Mouse (Mus musculus): ENCODE data around the gene 1600014C10Rik. TPM values are rescaled to one million over a fixed set of nuclear protein-coding genes. Genes with fewer than 3 reads are reported as not detected.

1600014C10Rik gene
- total and polyA plus RNA-seq, 2 experiments from 2014 or later, result 25.6 to 35.8 TPM

DNA sequence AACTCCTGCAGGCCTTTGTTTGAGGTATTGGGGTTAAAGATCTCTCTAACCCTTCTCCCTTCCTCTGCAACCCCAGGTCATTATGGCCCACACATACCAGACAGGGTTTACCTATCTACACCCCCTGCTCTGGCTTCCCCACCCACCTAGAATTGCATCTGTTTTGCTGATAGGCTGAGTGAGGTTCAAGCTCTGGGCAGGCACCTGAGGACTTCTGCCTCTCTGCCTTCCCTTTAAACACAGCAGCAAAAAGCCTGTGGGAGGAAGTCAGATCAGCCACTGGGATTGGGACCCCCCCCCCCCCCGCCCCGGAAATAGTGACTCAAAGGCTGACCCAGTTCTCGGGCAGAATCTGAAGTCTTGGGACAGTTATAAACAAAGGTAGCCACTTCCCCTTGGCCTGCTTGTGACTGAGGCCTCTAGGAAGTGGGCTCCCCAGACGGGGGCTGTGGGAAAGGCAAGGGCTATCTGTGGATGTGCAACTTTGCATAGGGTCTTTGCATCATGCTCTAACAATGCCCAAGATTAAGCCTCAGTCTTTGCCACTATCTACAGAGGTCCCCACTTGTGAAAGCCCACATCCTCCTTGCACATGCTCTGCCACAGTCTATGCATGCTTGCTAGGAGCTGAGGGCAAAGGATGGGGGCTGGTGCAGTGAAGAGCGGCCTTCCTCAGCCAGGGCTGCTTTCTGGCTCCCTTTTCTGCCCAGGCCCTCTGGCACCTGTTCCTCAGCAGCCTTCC, 31.6 kb downstream of the 1600014C10Rik start:
- Histone ChIP-seq H3K27me3 (ENCODE audit: insufficient read depth, low read length) (no peaks in the 10 kb centered on the region), H3K9ac (replicated peaks; ENCODE audit: low read length) (no peak overlapping the region), H3K27ac (no peak overlapping the region), H3K9me3 (ENCODE audit: low read length) (no peaks in the 10 kb centered on the region), H3K4me1 (ENCODE audit: insufficient read depth, low read length) (no peaks in the 10 kb centered on the region), H3K36me3 (ENCODE audit: insufficient read depth, low read length) (no peaks in the 10 kb centered on the region), H3K4me2 (ENCODE audit: low read depth, low read length) (no peak overlapping the region), H3K4me3 (ENCODE audit: low read length) (no peak overlapping the region)
- ATAC-seq (no peak), DNase-seq (ENCODE audit: low spot score) (no peak)
- WGBS, result 69% methylated on average over 5 of the region's 5 CpGs
- TF ChIP-seq CTCF (IDR thresholded peaks at IDR 0.05; ENCODE audit: low read depth), result no peak

DNA sequence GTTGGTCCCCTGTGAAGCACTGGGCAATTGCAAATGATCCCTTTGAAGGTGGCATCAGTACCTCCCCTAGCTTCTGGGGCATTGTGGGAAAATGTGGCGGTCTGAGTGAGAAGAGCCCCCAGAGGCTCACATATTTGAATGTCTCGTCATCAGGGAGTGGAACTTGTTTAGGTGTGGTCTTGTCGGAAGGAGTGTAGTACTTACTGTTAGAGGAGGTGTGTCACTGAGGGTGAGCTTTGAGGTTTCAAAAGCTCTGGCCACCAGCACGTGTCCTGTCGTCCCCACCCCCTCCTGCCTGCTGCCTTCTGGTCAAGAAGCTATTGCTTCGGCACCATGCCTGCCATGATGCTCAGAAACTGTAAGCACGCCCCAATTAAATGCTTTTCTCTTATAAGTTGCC, 32.3 kb downstream of the 1600014C10Rik start:
- WGBS, result 82% methylated on average over 7 of the region's 7 CpGs

GRCm38 (mm10) chr7:38215697-38216096, 32.7 kb downstream of the 1600014C10Rik start:
- no peak for ATAC-seq
- no peaks in the 10 kb centered on the region for H3K36me3 ChIP-seq (ENCODE audit: insufficient read depth, low read length)
- H3K4me2 ChIP-seq (ENCODE audit: low read depth, low read length), result no peak overlapping the region
- no peak overlapping the region for H3K9ac ChIP-seq (replicated peaks; ENCODE audit: low read length)
- no peaks in the 10 kb centered on the region for H3K27me3 ChIP-seq (ENCODE audit: insufficient read depth, low read length)
- no peak for TF ChIP-seq CTCF (IDR thresholded peaks at IDR 0.05; ENCODE audit: low read depth)
- no peak overlapping the region for H3K27ac ChIP-seq
- H3K4me3 ChIP-seq (ENCODE audit: low read length), result no peak overlapping the region
- H3K4me1 ChIP-seq (ENCODE audit: insufficient read depth, low read length), result no peaks in the 10 kb centered on the region
- no peaks in the 10 kb centered on the region for H3K9me3 ChIP-seq (ENCODE audit: low read length)
- no peak for DNase-seq (ENCODE audit: low spot score)
- 90% methylated on average over 6 of the region's 6 CpGs for WGBS

More for the DNA sequence above, 32.3 kb downstream of the 1600014C10Rik start:
- Histone ChIP-seq H3K9me3 (ENCODE audit: low read length) (no peaks in the 10 kb centered on the region), H3K27me3 (ENCODE audit: insufficient read depth, low read length) (no peaks in the 10 kb centered on the region), H3K27ac (no peak overlapping the region), H3K36me3 (ENCODE audit: insufficient read depth, low read length) (no peaks in the 10 kb centered on the region), H3K4me1 (ENCODE audit: insufficient read depth, low read length) (no peaks in the 10 kb centered on the region), H3K9ac (replicated peaks; ENCODE audit: low read length) (no peak overlapping the region), H3K4me2 (ENCODE audit: low read depth, low read length) (no peak overlapping the region), H3K4me3 (ENCODE audit: low read length) (no peak overlapping the region)
- DNase-seq (ENCODE audit: low spot score) (no peak), ATAC-seq (no peak)
- no peak for TF ChIP-seq CTCF (IDR thresholded peaks at IDR 0.05; ENCODE audit: low read depth)

DNA sequence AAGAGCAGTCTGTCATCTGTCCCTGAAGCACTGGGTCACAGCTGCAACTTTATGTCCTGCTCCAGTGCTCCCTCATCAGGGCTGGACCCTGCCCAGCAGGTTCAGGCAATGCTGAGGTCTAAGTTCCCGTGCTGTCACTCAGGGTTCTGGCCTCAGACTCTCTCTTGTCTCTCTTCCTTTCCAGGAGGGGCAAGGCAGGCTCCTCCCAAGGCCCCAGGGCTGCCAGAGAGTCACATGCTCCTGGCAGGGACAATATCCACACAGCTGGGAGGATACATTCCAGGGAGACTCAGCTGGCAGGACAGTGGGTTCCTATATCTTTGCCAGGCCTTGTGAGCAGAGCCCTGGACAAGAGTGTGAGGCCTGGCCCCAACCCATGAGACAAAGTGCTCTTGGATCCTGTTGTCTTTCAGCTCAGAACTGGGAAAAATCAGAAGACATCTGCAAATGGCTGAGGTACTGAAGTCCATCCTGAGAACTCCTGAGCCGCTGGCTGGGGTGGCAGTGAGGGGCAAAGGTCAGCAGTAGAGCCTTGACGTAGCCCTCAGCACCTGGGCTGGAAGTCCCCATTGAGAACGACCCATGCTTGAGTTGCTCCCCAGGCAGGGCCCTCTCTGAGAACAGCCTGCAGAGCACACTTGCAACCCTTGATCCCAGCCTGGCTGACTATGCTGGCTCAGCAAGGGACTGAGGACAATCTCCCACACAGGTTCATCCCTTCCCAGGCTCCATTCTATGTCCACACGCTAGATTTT, 34.6 kb downstream of the 1600014C10Rik start:
- Histone ChIP-seq H3K36me3 (ENCODE audit: insufficient read depth, low read length) (no peaks in the 10 kb centered on the region), H3K4me1 (ENCODE audit: insufficient read depth, low read length) (no peaks in the 10 kb centered on the region), H3K27me3 (ENCODE audit: insufficient read depth, low read length) (no peaks in the 10 kb centered on the region), H3K9ac (replicated peaks; ENCODE audit: low read length) (no peak overlapping the region), H3K9me3 (ENCODE audit: low read length) (no peaks in the 10 kb centered on the region), H3K4me2 (ENCODE audit: low read depth, low read length) (no peak overlapping the region), H3K4me3 (ENCODE audit: low read length) (no peak overlapping the region), H3K27ac (peak overlapping the region; percentile 64; the same call in 1 of the 2 replicates)
- peak; percentile 70 for DNase-seq (ENCODE audit: low spot score)
- 52% methylated on average over 5 of the region's 5 CpGs for WGBS
- TF ChIP-seq CTCF (IDR thresholded peaks at IDR 0.05; ENCODE audit: low read depth), result peak; percentile 31
- ATAC-seq, result peak; percentile 81

GRCm38 (mm10) chr7:38218631-38219367, 35.8 kb downstream of the 1600014C10Rik start:
- no peak overlapping the region for H3K4me3 ChIP-seq (ENCODE audit: low read length)
- WGBS, result 61% methylated on average over 8 of the region's 8 CpGs
- peak; percentile 8 for DNase-seq (ENCODE audit: low spot score)
- H3K36me3 ChIP-seq (ENCODE audit: insufficient read depth, low read length), result no peaks in the 10 kb centered on the region
- no peaks in the 10 kb centered on the region for H3K27me3 ChIP-seq (ENCODE audit: insufficient read depth, low read length)
- no peaks in the 10 kb centered on the region for H3K9me3 ChIP-seq (ENCODE audit: low read length)
- H3K4me1 ChIP-seq (ENCODE audit: insufficient read depth, low read length), result no peaks in the 10 kb centered on the region
- H3K9ac ChIP-seq (replicated peaks; ENCODE audit: low read length), result no peak overlapping the region
- peak; percentile 14; the same call in 1 of the 2 replicates for ATAC-seq
- no peak for TF ChIP-seq CTCF (IDR thresholded peaks at IDR 0.05; ENCODE audit: low read depth)
- H3K27ac ChIP-seq, result no peak overlapping the region
- no peak overlapping the region for H3K4me2 ChIP-seq (ENCODE audit: low read depth, low read length)

GRCm38 (mm10) chr7:38219526-38219925, 36.5 kb downstream of the 1600014C10Rik start:
- no peak overlapping the region for H3K4me3 ChIP-seq (ENCODE audit: low read length)
- no peak for ATAC-seq
- TF ChIP-seq CTCF (IDR thresholded peaks at IDR 0.05; ENCODE audit: low read depth), result no peak
- DNase-seq (ENCODE audit: low spot score), result no peak
- no peaks in the 10 kb centered on the region for H3K27me3 ChIP-seq (ENCODE audit: insufficient read depth, low read length)
- 85% methylated on average over 4 of the region's 4 CpGs for WGBS
- H3K4me2 ChIP-seq (ENCODE audit: low read depth, low read length), result no peak overlapping the region
- H3K36me3 ChIP-seq (ENCODE audit: insufficient read depth, low read length), result no peaks in the 10 kb centered on the region
- no peaks in the 10 kb centered on the region for H3K9me3 ChIP-seq (ENCODE audit: low read length)
- no peaks in the 10 kb centered on the region for H3K4me1 ChIP-seq (ENCODE audit: insufficient read depth, low read length)
- H3K9ac ChIP-seq (replicated peaks; ENCODE audit: low read length), result no peak overlapping the region
- H3K27ac ChIP-seq, result no peak overlapping the region
